Mouse (Mus musculus) frontal cortex, adult (tissue): ENCODE measurements around the gene Timp4.

Experiments used
- ATAC-seq: cut with Nextera tagmentation; 2 replicates; pipeline ENCODE4 v1.9.2; 2017; ENCODE audit warnings: mild to moderate bottlenecking, moderate library complexity, mixed read lengths; ENCODE audit not compliant: low TSS enrichment

The Timp4 gene

DNA sequence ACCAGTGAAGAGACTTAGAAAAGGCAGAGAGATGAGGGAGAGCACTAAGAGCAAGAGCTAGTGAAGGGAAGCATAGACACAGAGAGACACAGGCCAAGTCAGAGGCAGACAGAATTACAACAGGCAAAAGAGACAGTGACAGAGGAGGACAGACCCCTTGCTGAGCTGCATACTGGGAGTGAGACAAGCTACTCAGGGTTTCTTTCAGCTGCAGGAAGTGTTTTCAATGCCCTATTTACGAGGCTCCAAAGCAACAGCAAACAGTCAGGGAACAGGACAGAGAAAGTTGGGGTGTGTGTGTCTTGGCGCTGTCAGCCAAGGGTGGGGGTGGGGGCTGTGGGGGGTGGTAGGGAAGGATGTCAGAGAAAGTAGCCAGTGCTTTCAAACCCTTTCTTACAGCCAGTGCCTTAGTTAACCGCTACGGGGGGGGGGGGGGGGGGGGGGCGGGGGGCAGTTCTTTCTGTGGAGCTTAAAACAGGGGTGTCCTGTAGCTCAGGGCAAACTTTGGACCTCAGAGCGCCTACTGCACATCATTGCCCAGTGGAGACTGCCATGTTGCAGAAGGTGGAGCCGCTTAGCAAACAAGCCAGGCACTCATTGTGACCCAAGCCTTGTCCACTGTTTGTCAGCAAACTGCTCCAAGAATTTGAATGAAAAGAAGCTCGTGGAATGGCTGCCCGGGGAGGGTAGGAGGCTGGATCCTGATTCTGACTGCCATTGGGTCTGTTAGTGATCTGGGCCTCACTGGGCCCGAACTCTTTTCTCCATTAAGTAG is at the start of gene Timp4:
TSS of gene Timp4 (minus strand) at position 107 of the 775 bp plus-strand sequence.
- ATAC-seq: 0 out of 2 replicates have a peak, but pooled peaks have one; percentile 20

DNA sequence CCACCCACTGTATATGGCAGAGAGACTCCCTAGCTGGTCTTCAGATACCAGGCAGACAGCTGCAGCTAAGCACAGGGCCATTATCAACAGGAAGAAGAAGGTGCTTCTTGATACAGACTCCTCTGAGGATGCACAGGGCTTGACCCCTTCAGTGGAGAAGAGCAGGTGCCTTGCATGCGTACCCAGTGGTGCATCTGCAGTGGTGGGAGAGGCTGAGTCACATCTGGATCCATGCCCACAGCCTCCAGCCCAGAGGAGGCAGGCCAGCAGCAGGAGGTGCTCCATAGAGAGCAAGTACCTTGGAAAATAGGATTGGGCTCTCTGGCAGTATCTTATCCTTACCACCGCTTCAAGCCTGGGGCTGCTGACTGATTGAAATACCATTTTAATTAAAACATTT is 41.9 kb upstream of the Timp4 start:
- no peak for ATAC-seq

DNA sequence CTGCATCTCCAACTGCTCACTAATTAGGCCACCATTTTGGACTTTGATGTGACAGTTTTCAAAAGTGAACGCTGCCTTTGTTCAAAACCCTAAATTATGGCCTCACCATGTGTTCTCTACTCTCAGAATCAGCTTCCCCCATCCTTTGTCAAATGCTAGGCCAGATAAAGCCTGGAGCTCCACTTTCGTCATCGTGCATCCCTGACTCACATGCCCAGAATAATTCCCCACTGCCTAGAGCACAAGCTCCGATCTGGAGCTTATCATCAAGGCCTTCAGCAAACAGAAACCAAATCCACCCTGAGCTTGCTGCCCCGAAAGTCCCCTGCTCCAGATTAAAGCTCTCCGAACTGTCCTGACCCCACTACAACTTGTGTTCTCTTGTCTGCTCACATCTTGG is 40.6 kb upstream of the Timp4 start:
- peak; percentile 89 for ATAC-seq

DNA sequence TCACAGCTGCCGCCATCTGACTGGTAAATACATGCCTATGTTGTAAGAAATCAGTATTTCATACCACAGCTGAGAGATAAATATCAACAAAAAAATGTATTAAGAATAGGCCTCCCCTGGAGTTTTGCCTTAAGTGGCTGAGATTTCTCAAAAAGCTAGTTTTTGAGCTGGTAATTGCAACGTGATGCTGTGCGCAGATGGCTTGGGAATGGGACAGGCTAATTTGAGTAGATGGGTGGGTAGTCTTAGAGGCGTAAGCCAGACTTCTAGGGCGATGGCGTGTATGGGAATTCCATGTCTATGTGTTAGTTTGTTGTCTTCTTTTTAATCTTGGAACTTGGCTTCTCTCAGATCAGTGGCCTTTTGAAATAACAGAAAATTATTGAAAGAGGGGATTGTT is 39.8 kb upstream of the Timp4 start:
- ATAC-seq: peak; percentile 56; the same call in 1 of the 2 replicates

DNA sequence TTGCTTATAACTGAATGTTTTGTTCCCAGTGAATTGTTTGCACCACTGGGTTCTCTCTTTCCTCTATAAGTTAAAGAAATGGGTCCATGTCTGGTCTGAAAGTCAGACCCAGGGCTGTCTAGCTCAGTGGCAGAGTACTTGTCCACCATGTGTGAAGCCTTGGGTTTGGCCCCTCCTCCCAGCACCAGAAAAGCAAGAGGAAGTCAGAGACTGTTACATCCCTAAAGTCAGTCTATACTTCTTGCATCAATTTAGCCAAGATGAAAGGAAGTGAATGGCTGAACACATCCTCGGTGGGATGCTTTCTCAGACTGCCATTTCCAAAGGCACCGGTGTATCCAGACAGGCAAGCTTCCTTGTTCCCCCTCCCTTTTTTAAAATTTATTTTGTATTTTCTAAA is 39.1 kb upstream of the Timp4 start:
- no peak for ATAC-seq

DNA sequence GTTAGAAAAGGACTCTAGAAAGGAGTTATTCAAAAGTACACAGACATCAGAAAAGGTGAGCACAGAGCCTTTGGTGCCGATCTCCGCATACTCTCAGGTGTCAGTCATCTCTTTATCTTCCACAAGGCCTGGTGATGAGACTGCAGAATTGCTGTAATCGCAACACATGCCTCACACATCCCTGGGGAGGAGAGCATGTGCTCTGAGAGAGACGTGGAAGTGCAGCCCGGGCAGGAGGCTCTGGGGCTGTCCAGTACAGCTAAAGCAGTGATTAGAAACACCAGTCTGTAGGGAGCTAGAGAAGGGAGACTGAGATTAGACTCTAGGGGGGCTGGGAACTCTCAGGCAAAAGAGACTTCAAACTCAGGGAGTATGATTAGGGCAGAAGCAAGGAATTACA is 38.6 kb upstream of the Timp4 start:
- ATAC-seq: no peak

DNA sequence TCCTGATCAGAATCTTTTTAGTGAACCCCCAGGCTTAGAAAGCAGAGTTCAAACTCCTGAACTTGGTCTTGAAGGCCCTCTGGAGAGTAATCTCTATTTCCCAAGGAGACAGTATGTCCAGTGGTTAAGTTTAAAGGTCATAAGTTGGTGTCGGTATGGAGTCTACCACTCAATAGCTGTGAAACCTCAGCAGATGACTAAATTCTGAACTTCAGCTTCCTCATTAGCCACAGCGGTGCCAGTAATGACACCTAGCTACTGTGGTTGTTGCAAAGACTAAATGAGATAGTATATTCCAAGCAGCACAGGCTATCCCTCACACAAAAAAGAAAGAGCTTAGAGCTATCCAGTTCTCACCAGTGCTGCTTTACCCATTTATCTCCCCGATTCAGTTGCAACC is 36.2 kb upstream of the Timp4 start:
- ATAC-seq: no peak

DNA sequence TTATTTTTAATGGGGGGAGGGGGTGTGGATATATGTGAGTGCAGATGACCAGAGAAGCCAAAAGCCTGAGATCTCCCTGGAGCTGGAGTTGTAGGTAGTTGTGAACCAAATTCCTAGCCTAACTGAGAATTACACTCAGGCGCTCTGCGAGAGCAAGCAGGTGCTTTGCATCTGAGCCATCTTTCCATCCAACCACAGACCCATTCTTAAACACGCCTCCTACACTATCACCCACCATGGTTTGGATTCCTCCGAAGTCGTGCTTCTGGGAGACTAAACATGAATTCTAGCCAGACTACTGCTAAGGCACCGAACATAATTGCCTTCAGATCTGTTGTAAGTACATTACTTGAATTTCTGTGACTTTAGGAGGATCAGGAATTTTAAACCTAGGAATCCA is 34.4 kb upstream of the Timp4 start:
- ATAC-seq: peak; percentile 87

DNA sequence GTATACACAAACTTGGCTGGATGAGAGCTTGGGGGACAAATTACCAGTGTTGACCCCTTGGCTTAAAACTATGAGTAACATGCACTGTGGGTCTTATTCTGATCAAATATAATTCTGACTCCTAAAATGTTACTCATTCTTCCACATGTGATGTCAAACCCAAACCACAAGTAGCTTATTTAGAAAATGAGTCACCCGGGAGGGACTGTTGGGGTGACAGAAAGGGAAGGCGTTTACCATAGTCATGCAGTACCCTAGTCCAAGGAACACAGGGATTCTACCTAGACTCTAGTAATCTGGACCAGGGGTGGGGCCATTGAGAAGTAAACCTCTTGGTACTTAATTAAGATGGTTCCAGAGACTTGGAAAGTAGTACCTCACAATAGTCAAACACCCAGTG is 32.1 kb upstream of the Timp4 start:
- ATAC-seq: no peak

DNA sequence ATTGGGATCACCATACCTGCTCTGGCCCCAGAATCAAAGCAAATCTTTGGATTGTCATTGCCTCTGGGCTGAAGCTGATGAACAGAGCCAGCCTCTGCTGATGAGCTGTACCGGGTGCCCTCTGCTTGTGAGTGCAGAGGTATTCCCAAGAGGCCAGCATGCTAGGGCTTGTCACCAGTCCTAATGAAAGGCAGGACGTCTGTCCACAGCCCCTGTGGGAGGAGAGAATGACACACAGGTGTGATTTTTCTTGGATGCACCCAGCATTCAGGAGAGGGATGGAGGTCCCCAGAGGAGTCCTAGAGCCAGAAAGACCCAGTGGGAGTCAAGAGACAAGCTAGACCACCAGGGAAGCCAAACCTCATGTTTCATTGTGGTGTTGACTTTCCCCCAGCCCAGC is 27.6 kb upstream of the Timp4 start:
- ATAC-seq: no peak

DNA sequence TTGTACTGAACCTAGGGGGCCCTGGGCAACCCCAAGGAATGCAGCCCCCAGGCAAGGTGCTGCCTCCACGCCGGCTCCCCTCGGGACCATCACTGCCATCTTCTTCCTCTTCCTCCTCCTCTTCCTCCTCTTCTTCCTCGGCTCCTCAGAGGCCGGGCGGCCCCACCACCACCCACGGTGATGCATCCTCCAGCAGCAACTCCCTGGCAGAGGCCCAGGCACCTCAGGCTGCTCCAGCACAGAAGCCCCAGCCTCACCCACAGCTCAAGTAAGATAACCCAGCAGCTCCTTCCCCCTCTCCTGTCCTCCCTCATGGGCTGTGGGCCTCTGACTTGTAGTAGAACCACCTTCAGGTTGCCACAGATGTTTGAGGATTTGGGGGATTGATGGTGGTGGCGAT is 26.1 kb upstream of the Timp4 start:
- peak; percentile 31; the same call in 1 of the 2 replicates for ATAC-seq

DNA sequence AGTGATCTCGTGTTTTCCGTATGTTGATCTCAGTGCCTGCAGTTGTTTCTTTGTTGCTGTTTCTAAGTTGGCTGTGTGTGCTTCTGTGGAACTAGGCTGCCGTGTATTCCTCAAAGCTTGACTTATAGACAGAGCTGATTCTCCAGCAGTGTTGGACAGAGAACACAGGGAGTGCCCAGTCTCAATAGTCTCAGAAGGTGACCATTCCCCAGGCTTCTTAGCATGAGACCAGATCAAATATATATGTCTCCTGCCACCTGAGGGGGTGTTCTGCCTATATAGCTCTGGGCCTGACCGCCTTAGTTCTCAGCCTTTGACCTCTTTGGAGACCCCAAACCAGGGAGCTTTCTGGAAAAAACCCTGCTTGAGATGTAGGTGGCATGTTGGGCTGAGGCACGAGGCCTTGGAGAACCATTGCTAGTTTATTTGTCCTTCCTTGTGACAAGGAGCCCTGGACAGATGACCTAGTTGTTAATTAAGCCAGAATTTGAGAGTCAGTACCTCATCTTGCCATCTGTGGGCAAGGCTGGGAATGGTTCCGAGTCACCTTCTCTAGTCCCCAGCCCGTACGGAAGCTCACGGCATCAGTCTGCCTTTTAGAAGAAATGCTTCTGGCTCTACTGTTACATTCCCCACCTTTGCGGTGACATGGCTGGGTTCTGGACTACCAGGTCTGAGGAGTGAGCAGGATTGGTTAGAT is 23.3 kb upstream of the Timp4 start:
- ATAC-seq: no peak

DNA sequence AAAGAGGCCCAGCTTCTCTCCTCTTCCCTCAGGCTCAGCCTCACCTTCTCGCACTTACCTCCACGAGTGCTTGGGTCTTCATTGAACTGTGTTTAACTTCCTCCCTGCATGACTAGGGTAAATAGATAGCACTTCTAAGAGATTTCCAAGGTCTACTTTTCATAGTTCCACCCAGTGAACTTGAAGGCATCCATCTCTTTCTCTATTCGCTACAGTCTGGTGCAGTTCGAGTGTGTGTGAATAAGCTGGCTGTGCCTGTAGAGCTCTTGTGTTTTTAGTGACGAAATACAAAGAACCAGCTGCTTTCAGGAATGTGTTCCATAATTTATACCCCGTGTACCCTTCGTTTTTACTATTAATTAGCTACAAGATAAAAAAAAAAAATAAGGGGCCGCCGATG is 22.7 kb upstream of the Timp4 start:
- no peak for ATAC-seq

DNA sequence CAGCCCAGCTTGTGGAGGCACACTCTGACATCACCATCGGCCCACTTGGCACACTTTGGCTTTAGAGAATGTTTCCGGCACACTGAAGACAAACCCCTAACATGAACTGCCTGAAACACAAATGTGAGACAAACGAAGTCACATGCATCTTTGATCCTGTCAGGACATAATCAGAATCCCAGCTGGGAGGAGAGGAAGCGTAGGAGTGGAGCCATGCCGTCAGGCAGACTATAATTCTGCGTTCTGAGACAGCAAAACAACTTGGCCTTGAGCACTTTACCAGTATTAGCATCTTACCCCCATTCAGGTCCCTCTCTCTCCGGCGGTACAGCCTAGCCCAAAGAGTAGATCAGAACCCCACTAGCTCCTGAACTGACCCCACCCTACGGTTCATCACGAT is 21.3 kb upstream of the Timp4 start:
- peak; percentile 39; the same call in 1 of the 2 replicates for ATAC-seq

DNA sequence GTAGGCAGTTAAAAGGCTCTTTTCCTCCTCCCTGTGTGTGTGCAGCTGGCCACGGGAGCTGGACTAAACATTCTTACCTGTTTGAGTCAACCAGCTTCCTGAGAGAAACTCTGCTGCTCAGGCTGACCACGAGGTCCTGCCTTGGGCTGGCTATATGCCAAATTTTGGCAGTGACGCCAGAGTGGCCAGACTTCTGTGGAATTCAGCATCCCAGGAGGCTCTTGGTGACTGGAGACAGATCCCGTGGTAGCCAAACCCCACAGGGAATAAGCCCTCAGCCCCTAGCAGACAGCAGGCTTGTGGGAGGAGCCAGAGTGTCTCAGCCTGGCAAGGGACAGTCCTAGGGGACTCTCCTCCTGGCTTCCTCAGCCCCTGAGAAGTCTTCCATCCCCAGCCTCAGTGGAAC is 19.9 kb upstream of the Timp4 start:
- no peak for ATAC-seq

DNA sequence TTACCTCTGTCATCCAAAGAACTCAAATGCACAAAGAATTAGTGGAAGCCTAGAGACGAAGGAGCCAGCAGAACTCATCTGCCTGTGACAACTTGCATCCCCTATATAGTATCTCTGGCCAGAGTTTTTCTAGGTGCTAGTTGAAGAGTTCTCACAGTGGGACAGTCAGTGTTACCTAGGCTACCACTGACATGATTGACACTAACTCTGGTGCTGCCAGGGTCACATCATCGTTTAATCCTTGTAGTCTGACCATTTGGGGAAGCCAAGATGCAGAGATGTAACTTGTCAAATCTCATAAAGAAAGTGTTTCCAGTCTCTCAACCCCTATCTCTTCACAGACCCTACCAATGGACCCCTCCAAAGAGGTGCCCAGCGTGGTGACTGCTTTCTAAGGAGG is 19.3 kb upstream of the Timp4 start:
- no peak for ATAC-seq

DNA sequence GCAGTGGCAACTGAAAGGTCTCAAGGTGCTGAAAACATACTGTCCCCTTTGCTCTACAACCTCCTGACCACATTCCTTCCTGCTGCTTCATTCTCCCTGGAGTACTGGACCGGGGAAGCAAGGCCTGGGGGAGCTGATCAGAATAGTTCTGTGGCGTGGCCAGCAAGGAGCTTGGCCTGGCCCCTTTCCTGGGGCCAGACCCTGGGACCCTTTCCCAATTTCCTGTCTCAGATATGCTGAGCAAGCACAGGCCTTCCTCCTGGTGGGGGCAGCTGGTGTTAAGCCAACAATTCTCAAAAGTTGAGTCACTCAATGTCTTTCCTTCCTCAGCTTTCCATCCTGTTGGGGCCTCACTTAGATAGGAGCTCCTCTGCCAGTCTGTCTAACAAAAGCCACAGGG is 18.1 kb upstream of the Timp4 start:
- no peak for ATAC-seq

DNA sequence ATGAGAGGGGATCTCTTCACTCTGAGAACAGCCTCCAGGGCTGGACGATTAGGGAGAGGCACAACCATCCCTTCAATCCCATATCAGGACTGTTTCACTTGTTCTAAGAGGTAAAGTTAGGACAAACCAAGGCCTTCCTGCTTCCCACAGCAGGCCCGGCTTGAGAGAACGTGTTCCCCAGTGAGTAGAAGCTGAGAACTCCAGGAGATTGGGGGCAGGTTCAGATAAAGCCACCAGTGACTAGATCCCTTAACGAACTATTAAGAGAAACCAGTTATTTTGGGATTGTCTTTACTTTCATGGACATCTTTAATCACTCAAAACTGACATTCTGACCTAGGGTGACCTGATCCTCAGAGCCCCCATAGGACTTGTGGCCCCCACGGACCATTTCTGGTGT is 17.6 kb upstream of the Timp4 start:
- no peak for ATAC-seq

DNA sequence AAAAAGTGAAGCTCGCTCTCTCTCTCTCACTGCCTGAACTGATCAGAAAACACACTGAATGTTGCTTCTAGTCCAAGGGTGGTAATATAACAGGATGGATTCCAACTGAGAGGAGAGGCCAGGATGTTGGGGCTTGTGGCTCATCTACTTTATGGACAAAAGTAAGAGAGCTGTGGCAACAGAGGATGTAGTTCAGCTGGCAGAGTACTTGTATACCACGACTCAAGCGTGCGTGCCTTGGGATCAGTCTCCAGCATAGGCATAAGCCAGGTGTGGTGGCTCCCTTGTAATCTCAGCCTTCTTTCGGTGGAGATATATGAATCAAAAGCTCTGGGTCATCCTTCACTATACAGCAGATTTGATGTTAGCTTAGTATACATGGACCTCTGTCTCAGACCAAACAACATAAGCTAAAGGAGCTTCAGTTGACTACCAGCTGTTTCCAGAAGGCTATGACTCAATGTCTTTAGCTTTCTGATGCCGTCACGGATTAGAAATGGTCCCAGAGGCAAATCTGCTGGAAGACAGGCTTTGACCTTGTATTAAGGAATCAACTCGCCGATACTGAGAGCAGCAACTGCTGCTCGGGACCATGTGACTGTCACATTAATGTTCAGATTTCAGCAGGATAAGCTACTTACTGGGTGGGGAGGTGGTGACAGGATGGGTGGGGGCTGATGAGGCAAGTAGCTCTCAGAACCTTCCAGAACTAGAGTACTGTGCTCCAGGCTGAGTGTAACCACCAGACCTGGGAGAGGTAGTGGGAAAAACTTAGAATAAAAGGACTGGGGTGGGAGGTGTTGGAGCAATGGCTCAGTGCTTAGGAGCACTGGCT is 16.8 kb upstream of the Timp4 start:
- ATAC-seq: no peak

DNA sequence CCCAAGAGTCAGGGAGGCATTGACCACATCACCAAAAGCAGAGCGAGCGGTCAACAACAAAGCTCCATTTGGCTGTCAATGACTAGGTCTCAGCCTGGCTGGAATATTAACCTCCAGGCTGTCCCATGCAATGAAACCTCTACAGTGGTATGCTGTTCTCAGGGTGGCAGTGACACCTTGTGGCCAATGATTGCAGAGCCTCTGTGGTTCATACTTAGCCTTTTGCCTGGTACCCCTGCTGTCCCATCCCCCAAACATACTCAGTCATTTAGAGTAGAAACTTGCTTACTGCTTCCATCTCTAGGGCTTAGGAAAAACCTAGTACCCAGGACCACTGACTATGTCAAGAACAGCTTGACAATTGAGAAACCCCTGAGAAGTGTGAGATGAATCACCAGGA is 15.9 kb upstream of the Timp4 start:
- ATAC-seq: peak; percentile 84

DNA sequence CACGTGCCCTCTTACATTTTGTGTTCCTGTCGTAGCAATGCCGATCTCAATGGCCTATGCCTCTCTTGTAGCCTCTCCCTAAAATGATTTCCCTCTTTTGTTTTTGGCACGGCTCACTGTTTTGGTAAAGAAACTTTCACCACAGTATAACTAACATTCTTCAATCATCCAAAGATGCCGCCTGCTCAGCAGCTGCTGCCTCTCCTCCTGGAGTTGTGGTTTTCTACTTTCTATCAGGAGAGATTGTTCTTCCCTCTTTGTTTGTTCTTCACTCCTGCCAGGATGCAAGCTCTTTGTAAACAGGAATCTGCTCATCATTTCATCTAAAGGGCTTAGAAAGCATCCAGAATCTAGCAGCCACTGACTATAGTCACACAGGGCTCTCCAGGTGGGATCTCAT is 14.8 kb upstream of the Timp4 start:
- no peak for ATAC-seq

DNA sequence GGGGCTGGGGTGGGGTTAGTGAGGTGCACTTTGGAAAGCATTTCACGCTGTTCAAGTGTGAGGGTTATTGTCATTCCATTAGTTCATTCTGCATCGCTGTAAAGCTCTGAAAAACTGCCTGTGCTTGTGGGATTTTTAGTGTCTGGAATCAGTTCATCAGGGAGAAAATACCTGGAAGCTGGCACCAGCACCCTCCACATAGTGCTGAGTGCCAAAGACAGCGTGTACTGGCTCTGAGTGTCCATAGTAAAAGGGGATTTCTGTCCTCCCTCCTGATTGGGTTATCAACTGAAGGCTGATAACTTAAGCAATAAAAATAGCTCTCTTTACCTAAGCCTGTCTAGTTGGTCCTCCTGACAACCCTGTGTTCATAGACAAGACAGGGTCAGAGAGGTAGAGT is 8.5 kb upstream of the Timp4 start:
- no peak for ATAC-seq

DNA sequence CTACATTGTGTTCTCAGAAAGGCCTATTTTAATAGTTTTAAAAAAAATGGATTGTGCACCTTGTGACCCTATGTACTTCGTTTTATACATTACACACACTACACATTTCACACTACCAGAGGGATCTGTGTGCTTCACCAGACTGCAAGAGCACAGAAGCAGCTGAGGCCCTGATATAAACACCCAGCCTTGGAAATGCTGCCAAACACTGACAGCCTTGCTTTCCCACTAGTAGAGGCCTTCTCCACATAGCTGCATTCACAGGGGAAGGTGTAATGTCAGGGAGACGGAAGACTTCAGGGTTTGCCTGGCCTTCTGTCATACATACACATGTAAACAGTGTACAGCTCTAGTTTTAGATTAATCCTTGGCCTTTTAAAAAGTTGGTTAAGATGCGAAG is 3.2 kb upstream of the Timp4 start:
- peak; percentile 38; the same call in 1 of the 2 replicates for ATAC-seq
